Mouse (Mus musculus): ENCODE results near the gene Bcl3.

GRCm38 (mm10) chr7:19809369-19809768, 13.2 kb downstream of the Bcl3 start:
- TF ChIP-seq CTCF (conservative IDR thresholded peaks at IDR 0.05; ENCODE audit: insufficient read depth, insufficient read length, low read depth, low read length) (no peak), POLR2A (IDR thresholded peaks at IDR 0.05; ENCODE audit: low read depth, low read length) (no peak)

Data from kidney, adult 2 months (tissue).